Mouse (Mus musculus) lung, adult 10 weeks (tissue): ENCODE measurements around the gene Dgat2. TPM values are rescaled to one million over a fixed set of nuclear protein-coding genes. Genes with fewer than 3 reads are reported as not detected.

Experiments used
- polyA plus RNA-seq: library from polyadenylated mRNA; stranded (reverse); fragments of 350-450 nt; fragmentation: Illumina TruSeq; extraction: RNeasy Lipid Tissue Mini Kit (QIAGEN cat#74804); gene quantifications from one replicate; pipeline ENCODE4 v1.2.3, GENCODE M21; 2014; ENCODE audit warnings: low read depth, low replicate concordance; ENCODE audit not compliant: insufficient read depth

Dgat2 gene
- 21.1 TPM for polyA plus RNA-seq

DNA sequence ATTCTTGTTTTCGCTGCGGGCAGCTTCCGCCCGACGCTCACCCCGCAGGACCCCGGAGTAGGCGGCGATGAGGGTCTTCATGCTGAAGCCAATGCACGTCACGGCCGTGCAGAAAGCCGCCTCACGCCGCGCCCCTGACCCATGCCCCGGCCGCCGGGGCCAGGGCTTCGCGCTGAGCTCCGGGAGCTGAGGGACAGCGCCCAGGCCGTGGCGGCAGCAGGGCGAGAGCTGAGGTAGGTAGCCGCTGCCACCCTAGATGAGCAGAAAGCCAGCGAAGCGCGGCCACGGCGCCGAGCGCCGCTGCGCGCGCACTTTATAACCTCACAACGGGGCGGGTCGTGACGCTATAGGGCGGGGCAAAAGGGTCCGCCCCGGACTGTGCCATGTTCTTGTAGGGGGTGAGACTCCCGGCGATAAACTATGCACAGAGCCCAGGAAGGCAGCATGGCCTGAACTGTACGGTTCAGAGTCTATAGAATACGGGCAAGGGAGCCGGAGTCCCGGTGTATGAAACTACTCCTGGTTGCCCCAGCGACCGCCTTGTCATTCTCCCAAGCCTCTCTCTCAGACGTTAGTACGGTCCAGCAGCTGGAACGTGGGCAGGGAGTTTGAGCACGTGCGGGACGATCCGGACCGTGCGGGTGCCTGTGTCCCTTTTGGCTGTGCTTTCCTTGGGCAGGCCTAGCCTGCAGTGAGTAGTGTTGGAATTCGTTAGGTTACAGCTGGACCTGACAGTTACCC is at the start of gene Dgat2:
Gene Dgat2, minus strand, starts transcription at position 288 of the 741 bp plus-strand sequence.

DNA sequence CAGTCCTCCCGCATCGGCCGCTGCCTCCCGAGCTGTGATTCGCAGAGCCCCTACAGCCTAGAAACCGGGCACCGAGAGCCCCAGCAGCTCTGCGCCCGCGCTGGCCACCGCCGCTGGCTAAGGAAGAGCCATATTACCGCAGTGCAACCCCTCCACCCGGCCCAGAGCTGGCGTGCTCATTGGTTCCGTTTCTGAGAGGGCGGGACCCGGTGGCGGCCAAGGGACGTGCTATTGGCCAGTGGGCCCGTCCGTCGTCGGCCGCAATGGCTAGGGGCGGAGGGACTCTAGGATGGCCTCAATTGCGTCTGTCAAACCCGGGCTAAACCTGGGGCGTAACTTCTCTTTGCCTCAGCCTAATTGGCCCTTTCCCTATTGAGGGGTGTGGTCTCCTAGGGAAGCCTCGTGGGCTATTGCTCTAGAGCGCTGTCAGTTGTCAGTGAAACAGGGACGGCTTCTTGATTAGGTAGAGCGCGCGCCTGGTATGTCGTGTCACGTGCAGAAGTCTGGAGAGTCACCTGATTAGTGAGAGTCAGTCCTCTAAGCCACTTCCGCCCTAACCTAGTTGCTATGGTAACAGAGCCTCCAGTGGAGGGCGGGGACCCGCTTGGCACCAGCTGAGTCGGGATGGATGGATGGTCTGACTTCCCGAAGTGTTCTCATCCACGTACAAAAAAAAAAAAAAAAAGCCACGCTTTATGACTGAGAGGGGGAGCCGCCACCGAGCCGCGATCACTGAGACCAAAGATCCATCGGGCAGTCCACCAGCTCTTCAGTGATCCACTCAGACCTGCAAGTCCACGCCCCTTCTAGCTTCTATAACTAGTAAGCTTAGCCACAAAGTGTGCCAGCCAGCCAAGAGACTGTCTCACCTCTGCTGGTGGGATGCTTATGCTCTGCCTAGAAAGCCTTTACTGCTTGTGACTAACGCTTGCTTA is 41.3 kb downstream of the Dgat2 start, which contains the start of gene Uvrag:
Gene Uvrag, minus strand, starts transcription at position 158 of the 935 bp plus-strand sequence.

Other genes starting within 250 kb of the Dgat2 start
- 12.0 TPM for gene Uvrag, start 41.6 kb downstream of the Dgat2 start, polyA plus RNA-seq
- 0.13 TPM for gene Mogat2, start 55.9 kb upstream of the Dgat2 start, polyA plus RNA-seq
- 19.8 TPM for gene Map6, start 84.7 kb upstream of the Dgat2 start, polyA plus RNA-seq
- gene Serpinh1, start 170.5 kb upstream of the Dgat2 start, polyA plus RNA-seq, result 219 TPM
- gene Gdpd5, start 198.7 kb upstream of the Dgat2 start, polyA plus RNA-seq, result 6.9 TPM